Mouse (Mus musculus): ENCODE data around the gene Fam228b. TPM values are rescaled to one million over a fixed set of nuclear protein-coding genes. Genes with fewer than 3 reads are reported as not detected.
"Not testable (repeated sequence)": the region's sequence is repeated elsewhere in the genome, so short reads cannot be mapped to it uniquely, and the experiment has no call there.

Gene Fam228b
- polyA plus RNA-seq, 1 experiment from 2014 or later, result 2.6 TPM

GRCm38 (mm10) chr12:4793718-4794117, 24.7 kb upstream of the Fam228b start:
- H3K27me3 ChIP-seq (ENCODE audit: control insufficient read depth, insufficient read depth, low read length), result no peaks in the 10 kb centered on the region

GRCm38 (mm10) chr12:4788128-4788527, 19.1 kb upstream of the Fam228b start:
- not testable (repeated sequence) for H3K4me3 ChIP-seq (ENCODE audit: low read depth, low read length); H3K9ac ChIP-seq (replicated peaks; ENCODE audit: low read length); H3K27ac ChIP-seq (replicated peaks; ENCODE audit: low read depth, low read length); DNase-seq (ENCODE audit: low spot score); ATAC-seq (replicated peaks; ENCODE audit: insufficient number of reproducible peaks, low FRiP score, low TSS enrichment, low read depth); H3K9me3 ChIP-seq (replicated peaks; ENCODE audit: control insufficient read depth, low read length); H3K36me3 ChIP-seq (replicated peaks; ENCODE audit: control insufficient read depth, insufficient read depth, low read depth, low read length); H3K27me3 ChIP-seq (ENCODE audit: control insufficient read depth, insufficient read depth, low read length); H3K4me2 ChIP-seq (ENCODE audit: low read depth, low read length); H3K4me1 ChIP-seq (ENCODE audit: control insufficient read depth, insufficient read depth, low read length)
- 91% methylated on average over 25 of the region's 25 CpGs for WGBS

More at GRCm38 (mm10) chr12:4793718-4794117, 24.7 kb upstream of the Fam228b start:
- Histone ChIP-seq H3K27ac (replicated peaks; ENCODE audit: low read depth, low read length) (no peak overlapping the region), H3K36me3 (replicated peaks; ENCODE audit: control insufficient read depth, insufficient read depth, low read depth, low read length) (no peaks in the 10 kb centered on the region), H3K9ac (replicated peaks; ENCODE audit: low read length) (no peak overlapping the region), H3K9me3 (replicated peaks; ENCODE audit: control insufficient read depth, low read length) (no peaks in the 10 kb centered on the region), H3K4me3 (ENCODE audit: low read depth, low read length) (no peak overlapping the region), H3K4me2 (ENCODE audit: low read depth, low read length) (no peak overlapping the region), H3K4me1 (ENCODE audit: control insufficient read depth, insufficient read depth, low read length) (no peaks in the 10 kb centered on the region)
- no peak for DNase-seq (ENCODE audit: low spot score)
- WGBS, result 67% methylated on average over 1 of the region's 1 CpGs
- ATAC-seq (replicated peaks; ENCODE audit: insufficient number of reproducible peaks, low FRiP score, low TSS enrichment, low read depth), result no peak

- no peak overlapping the region for H3K27ac ChIP-seq (replicated peaks; ENCODE audit: low read depth, low read length)
- 73% methylated on average over 2 of the region's 2 CpGs for WGBS
- no peak overlapping the region for H3K9ac ChIP-seq (replicated peaks; ENCODE audit: low read length)
- no peak overlapping the region for H3K4me2 ChIP-seq (ENCODE audit: low read depth, low read length)
- DNase-seq (ENCODE audit: low spot score), result no peak
- H3K4me3 ChIP-seq (ENCODE audit: low read depth, low read length), result no peak overlapping the region
- ATAC-seq (replicated peaks; ENCODE audit: insufficient number of reproducible peaks, low FRiP score, low TSS enrichment, low read depth), result no peak
- no peaks in the 10 kb centered on the region for H3K9me3 ChIP-seq (replicated peaks; ENCODE audit: control insufficient read depth, low read length)
- no peaks in the 10 kb centered on the region for H3K27me3 ChIP-seq (ENCODE audit: control insufficient read depth, insufficient read depth, low read length)
- no peaks in the 10 kb centered on the region for H3K4me1 ChIP-seq (ENCODE audit: control insufficient read depth, insufficient read depth, low read length)
- no peaks in the 10 kb centered on the region for H3K36me3 ChIP-seq (replicated peaks; ENCODE audit: control insufficient read depth, insufficient read depth, low read depth, low read length)
Measured at GRCm38 (mm10) chr12:4784466-4784865, 15.4 kb upstream of the Fam228b start.

GRCm38 (mm10) chr12:4783598-4783997, 14.5 kb upstream of the Fam228b start:
- DNase-seq (ENCODE audit: low spot score) (no peak), ATAC-seq (replicated peaks; ENCODE audit: insufficient number of reproducible peaks, low FRiP score, low TSS enrichment, low read depth) (no peak)
- H3K9me3 ChIP-seq (replicated peaks; ENCODE audit: control insufficient read depth, low read length), result no peaks in the 10 kb centered on the region
- no peak overlapping the region for H3K4me3 ChIP-seq (ENCODE audit: low read depth, low read length)
- H3K27me3 ChIP-seq (ENCODE audit: control insufficient read depth, insufficient read depth, low read length), result no peaks in the 10 kb centered on the region
- H3K4me1 ChIP-seq (ENCODE audit: control insufficient read depth, insufficient read depth, low read length), result no peaks in the 10 kb centered on the region
- no peak overlapping the region for H3K9ac ChIP-seq (replicated peaks; ENCODE audit: low read length)
- H3K36me3 ChIP-seq (replicated peaks; ENCODE audit: control insufficient read depth, insufficient read depth, low read depth, low read length), result no peaks in the 10 kb centered on the region
- no peak overlapping the region; the same call in 1 of the 2 replicates for H3K4me2 ChIP-seq (ENCODE audit: low read depth, low read length)
- WGBS, result 36% methylated on average over 5 of the region's 5 CpGs
- no peak overlapping the region for H3K27ac ChIP-seq (replicated peaks; ENCODE audit: low read depth, low read length)

GRCm38 (mm10) chr12:4781725-4782404, 12.8 kb upstream of the Fam228b start:
- DNase-seq (ENCODE audit: low spot score); H3K9ac ChIP-seq (replicated peaks; ENCODE audit: low read length); H3K27ac ChIP-seq (replicated peaks; ENCODE audit: low read depth, low read length); H3K9me3 ChIP-seq (replicated peaks; ENCODE audit: control insufficient read depth, low read length); H3K36me3 ChIP-seq (replicated peaks; ENCODE audit: control insufficient read depth, insufficient read depth, low read depth, low read length); H3K27me3 ChIP-seq (ENCODE audit: control insufficient read depth, insufficient read depth, low read length); H3K4me3 ChIP-seq (ENCODE audit: low read depth, low read length); ATAC-seq (replicated peaks; ENCODE audit: insufficient number of reproducible peaks, low FRiP score, low TSS enrichment, low read depth); H3K4me1 ChIP-seq (ENCODE audit: control insufficient read depth, insufficient read depth, low read length); H3K4me2 ChIP-seq (ENCODE audit: low read depth, low read length): not testable (repeated sequence)
- WGBS, result 93% methylated on average over 9 of the region's 9 CpGs

GRCm38 (mm10) chr12:4781270-4781669, 12.2 kb upstream of the Fam228b start:
- Histone ChIP-seq H3K9me3 (replicated peaks; ENCODE audit: control insufficient read depth, low read length) (no peaks in the 10 kb centered on the region), H3K27me3 (ENCODE audit: control insufficient read depth, insufficient read depth, low read length) (no peaks in the 10 kb centered on the region), H3K4me1 (ENCODE audit: control insufficient read depth, insufficient read depth, low read length) (no peaks in the 10 kb centered on the region), H3K9ac (replicated peaks; ENCODE audit: low read length) (no peak overlapping the region), H3K36me3 (replicated peaks; ENCODE audit: control insufficient read depth, insufficient read depth, low read depth, low read length) (no peaks in the 10 kb centered on the region), H3K4me2 (ENCODE audit: low read depth, low read length) (no peak overlapping the region), H3K27ac (replicated peaks; ENCODE audit: low read depth, low read length) (no peak overlapping the region), H3K4me3 (ENCODE audit: low read depth, low read length) (no peak overlapping the region)
- ATAC-seq (replicated peaks; ENCODE audit: insufficient number of reproducible peaks, low FRiP score, low TSS enrichment, low read depth), result no peak
- no peak for DNase-seq (ENCODE audit: low spot score)
- WGBS, result 86% methylated on average over 1 of the region's 1 CpGs

GRCm38 (mm10) chr12:4780245-4780644, 11.2 kb upstream of the Fam228b start:
- Histone ChIP-seq H3K4me1 (ENCODE audit: control insufficient read depth, insufficient read depth, low read length) (no peaks in the 10 kb centered on the region), H3K9ac (replicated peaks; ENCODE audit: low read length) (no peak overlapping the region), H3K4me2 (ENCODE audit: low read depth, low read length) (no peak overlapping the region), H3K36me3 (replicated peaks; ENCODE audit: control insufficient read depth, insufficient read depth, low read depth, low read length) (no peaks in the 10 kb centered on the region), H3K4me3 (ENCODE audit: low read depth, low read length) (no peak overlapping the region), H3K9me3 (replicated peaks; ENCODE audit: control insufficient read depth, low read length) (no peaks in the 10 kb centered on the region), H3K27ac (replicated peaks; ENCODE audit: low read depth, low read length) (no peak overlapping the region), H3K27me3 (ENCODE audit: control insufficient read depth, insufficient read depth, low read length) (no peaks in the 10 kb centered on the region)
- ATAC-seq (replicated peaks; ENCODE audit: insufficient number of reproducible peaks, low FRiP score, low TSS enrichment, low read depth), result no peak
- 65% methylated on average over 2 of the region's 2 CpGs for WGBS
- DNase-seq (ENCODE audit: low spot score), result no peak

- ATAC-seq (replicated peaks; ENCODE audit: insufficient number of reproducible peaks, low FRiP score, low TSS enrichment, low read depth), result no peak
- WGBS, result 87% methylated on average over 6 of the region's 6 CpGs
- no peak overlapping the region for H3K27ac ChIP-seq (replicated peaks; ENCODE audit: low read depth, low read length)
- no peak overlapping the region for H3K4me3 ChIP-seq (ENCODE audit: low read depth, low read length)
- no peaks in the 10 kb centered on the region for H3K36me3 ChIP-seq (replicated peaks; ENCODE audit: control insufficient read depth, insufficient read depth, low read depth, low read length)
- H3K9me3 ChIP-seq (replicated peaks; ENCODE audit: control insufficient read depth, low read length), result no peaks in the 10 kb centered on the region
- DNase-seq (ENCODE audit: low spot score), result no peak
- no peak overlapping the region for H3K4me2 ChIP-seq (ENCODE audit: low read depth, low read length)
- H3K9ac ChIP-seq (replicated peaks; ENCODE audit: low read length), result no peak overlapping the region
- H3K4me1 ChIP-seq (ENCODE audit: control insufficient read depth, insufficient read depth, low read length), result no peaks in the 10 kb centered on the region
- H3K27me3 ChIP-seq (ENCODE audit: control insufficient read depth, insufficient read depth, low read length), result no peaks in the 10 kb centered on the region
Measured at GRCm38 (mm10) chr12:4777734-4778133, 8.7 kb upstream of the Fam228b start.
